Mouse (Mus musculus) layer of hippocampus, adult 9-11 months (tissue): Measurements from ENCODE around the gene Anks3.

Experiments
- DNase-seq: peaks from one replicate; pipeline ENCODE4 v3.0.0; 2022

The Anks3 gene

GRCm38 (mm10) chr16:4922481-4922880 is 41.5 kb downstream of the Anks3 start:
- DNase-seq: no peak

- no peak for DNase-seq
Observed at GRCm38 (mm10) chr16:4920556-4920955, 43.4 kb downstream of the Anks3 start.

GRCm38 (mm10) chr16:4916608-4917007 is 47.4 kb downstream of the Anks3 start:
- DNase-seq: no peak

- no peak for DNase-seq
Observed at GRCm38 (mm10) chr16:4915931-4916330, 48.1 kb downstream of the Anks3 start.

GRCm38 (mm10) chr16:4913783-4914735 is 49.9 kb downstream of the Anks3 start:
- peak; percentile 83 for DNase-seq

GRCm38 (mm10) chr16:4912907-4913782 is 50.9 kb downstream of the Anks3 start:
- DNase-seq: peak; percentile 67

- DNase-seq: no peak
Observed at GRCm38 (mm10) chr16:4912074-4912648, 51.8 kb downstream of the Anks3 start.

GRCm38 (mm10) chr16:4910758-4911157 is 53.2 kb downstream of the Anks3 start:
- DNase-seq: no peak

GRCm38 (mm10) chr16:4909745-4910144 is 54.3 kb downstream of the Anks3 start:
- DNase-seq: no peak

GRCm38 (mm10) chr16:4907972-4908371 is 56.0 kb downstream of the Anks3 start:
- no peak for DNase-seq

GRCm38 (mm10) chr16:4907386-4907785 is 56.6 kb downstream of the Anks3 start:
- peak; percentile 62 for DNase-seq

- no peak for DNase-seq
Observed at GRCm38 (mm10) chr16:4906559-4906958, 57.4 kb downstream of the Anks3 start.

GRCm38 (mm10) chr16:4905591-4905990 is 58.4 kb downstream of the Anks3 start:
- no peak for DNase-seq

GRCm38 (mm10) chr16:4904878-4905277 is 59.1 kb downstream of the Anks3 start:
- DNase-seq: no peak

- DNase-seq: no peak
Observed at GRCm38 (mm10) chr16:4903491-4904102, 60.4 kb downstream of the Anks3 start.

- no peak for DNase-seq
Observed at GRCm38 (mm10) chr16:4902390-4902789, 61.6 kb downstream of the Anks3 start.

GRCm38 (mm10) chr16:4901167-4901566 is 62.8 kb downstream of the Anks3 start:
- DNase-seq: no peak

- DNase-seq: no peak
Observed at GRCm38 (mm10) chr16:4899711-4900110, 64.3 kb downstream of the Anks3 start.

- DNase-seq: no peak
Observed at GRCm38 (mm10) chr16:4898881-4899280, 65.1 kb downstream of the Anks3 start.

- DNase-seq: no peak
Observed at GRCm38 (mm10) chr16:4897146-4897730, 66.8 kb downstream of the Anks3 start.

GRCm38 (mm10) chr16:4896249-4897027 is 67.6 kb downstream of the Anks3 start:
- no peak for DNase-seq
